Mouse (Mus musculus): ENCODE measurements around the gene Gtsf1l.

Gtsf1l gene

GRCm38 (mm10) chr2:163049116-163049515, 38.5 kb downstream of the Gtsf1l start:
- no peak for DNase-seq

- peak; percentile 86 for DNase-seq
Observed at GRCm38 (mm10) chr2:163048125-163048524, 39.5 kb downstream of the Gtsf1l start.

GRCm38 (mm10) chr2:163039940-163040339, 47.7 kb downstream of the Gtsf1l start:
- DNase-seq = no peak
